Mouse (Mus musculus): ENCODE measurements at regions not wholly inside any gene's neighbourhood (a gene's known extent, or its start where the extent isn't known, plus 50 kb on each side); places are given as distances from the start of the nearest gene placed in this dataset.

- ATAC-seq (replicated peaks; ENCODE audit: insufficient number of reproducible peaks, low FRiP score, low TSS enrichment, poor library complexity, severe bottlenecking) = no peak
Measured at GRCm38 (mm10) chr1:129219098-129219497, 54.0 kb upstream of the Thsd7b start.

DNA sequence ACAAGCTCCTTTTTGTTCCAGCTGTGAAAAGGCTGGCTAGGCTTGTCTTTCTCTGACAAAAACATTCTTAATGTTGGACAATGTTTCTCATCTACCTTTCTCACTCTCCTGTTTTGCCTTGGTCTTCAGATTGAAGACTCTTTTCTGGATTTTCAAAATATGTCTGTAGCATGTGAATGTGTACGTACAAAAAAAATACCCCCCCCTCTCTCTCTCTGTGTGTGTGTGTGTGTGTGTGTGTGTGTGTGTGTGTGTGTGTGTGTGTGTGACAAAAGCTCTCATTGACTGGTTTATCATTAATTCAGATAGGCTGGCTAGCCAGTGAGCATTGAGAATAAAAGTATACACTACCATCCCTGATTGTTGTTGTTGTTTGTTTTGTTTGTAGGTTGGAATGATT, 64.3 kb upstream of the Thsd7b start:
- no peak for ATAC-seq (replicated peaks; ENCODE audit: insufficient number of reproducible peaks, low FRiP score, low TSS enrichment, poor library complexity, severe bottlenecking)

GRCm38 (mm10) chr1:129208406-129208805, 64.7 kb upstream of the Thsd7b start:
- no peak for ATAC-seq (replicated peaks; ENCODE audit: insufficient number of reproducible peaks, low FRiP score, low TSS enrichment, poor library complexity, severe bottlenecking)

DNA sequence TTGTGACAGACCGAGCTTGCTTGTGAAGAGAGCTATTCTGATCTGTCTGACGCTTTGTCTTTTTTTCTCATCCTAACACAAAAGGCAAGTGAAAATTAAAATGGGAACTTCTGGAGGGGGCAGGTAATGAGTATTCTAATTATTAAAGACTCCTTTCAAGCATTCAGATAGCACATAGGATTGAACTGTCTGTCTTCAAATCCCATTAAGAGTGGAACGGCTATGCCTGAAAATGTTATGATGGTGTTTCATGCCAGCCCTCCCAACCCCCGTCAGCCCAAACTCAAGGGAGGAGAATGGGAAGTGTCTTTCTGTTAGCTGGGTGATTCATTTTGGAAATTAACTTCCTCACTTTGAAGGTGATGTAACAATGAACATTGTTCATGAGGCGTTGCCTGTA, 65.4 kb upstream of the Thsd7b start:
- ATAC-seq (replicated peaks; ENCODE audit: insufficient number of reproducible peaks, low FRiP score, low TSS enrichment, poor library complexity, severe bottlenecking) = no peak

- ATAC-seq (replicated peaks; ENCODE audit: insufficient number of reproducible peaks, low FRiP score, low TSS enrichment, poor library complexity, severe bottlenecking) = no peak
Measured at GRCm38 (mm10) chr1:129180174-129180759, 92.8 kb upstream of the Thsd7b start.

GRCm38 (mm10) chr1:129169936-129170335, 103.2 kb upstream of the Thsd7b start:
- no peak for ATAC-seq (replicated peaks; ENCODE audit: insufficient number of reproducible peaks, low FRiP score, low TSS enrichment, poor library complexity, severe bottlenecking)

DNA sequence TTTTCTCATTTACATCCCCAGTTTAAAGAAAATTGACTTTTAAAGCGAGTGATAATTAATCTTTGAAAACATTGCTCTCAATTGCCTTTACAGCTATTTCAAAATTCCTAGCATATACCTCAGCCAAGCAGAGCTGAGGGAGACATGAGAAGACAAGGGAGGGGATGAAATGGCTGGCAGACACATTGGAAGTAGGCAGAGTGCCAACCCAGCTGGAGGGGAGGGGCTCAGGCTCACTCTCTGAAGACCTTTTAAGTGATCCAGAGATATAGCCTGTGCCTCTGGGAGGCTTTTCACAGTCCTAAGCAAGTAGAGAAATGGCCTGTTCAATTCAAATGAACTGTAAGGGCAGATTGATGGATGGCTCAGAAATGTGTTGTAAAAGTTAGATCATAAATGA, 122.5 kb upstream of the Thsd7b start:
- no peak for ATAC-seq (replicated peaks; ENCODE audit: insufficient number of reproducible peaks, low FRiP score, low TSS enrichment, poor library complexity, severe bottlenecking)

DNA sequence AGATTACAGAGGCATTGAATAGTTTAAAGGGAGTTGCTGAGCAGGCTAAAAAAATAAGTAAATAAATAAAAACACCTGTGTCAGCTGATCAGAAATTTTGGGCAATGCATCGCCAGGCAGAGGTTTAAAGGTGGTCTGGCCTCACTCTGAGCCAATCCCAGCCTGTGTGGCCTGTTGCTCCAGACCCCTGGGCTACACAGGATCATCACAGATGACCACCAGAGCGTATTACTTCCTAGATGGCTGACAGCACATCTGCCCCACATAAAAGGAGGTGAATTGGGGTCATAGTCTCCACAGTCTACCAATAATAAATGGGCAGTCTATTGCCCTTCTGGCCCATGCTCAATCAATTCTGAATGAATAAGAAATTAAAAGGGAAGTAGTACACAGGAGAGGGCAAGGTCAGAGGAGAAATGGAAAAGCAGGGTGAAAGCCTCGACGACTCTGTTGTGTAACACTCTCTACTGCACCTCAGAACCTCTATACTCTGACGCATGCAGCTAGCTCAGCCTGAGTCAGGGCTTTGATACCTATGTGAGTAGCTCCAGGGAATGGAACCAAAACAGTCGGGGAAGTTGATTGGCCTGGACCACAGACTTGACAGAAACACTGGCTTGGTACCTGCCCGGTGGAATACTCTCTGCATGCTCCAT, 124.2 kb upstream of the Thsd7b start:
- no peak for ATAC-seq (replicated peaks; ENCODE audit: insufficient number of reproducible peaks, low FRiP score, low TSS enrichment, poor library complexity, severe bottlenecking)

GRCm38 (mm10) chr1:129146395-129147094, 126.6 kb upstream of the Thsd7b start:
- no peak for ATAC-seq (replicated peaks; ENCODE audit: insufficient number of reproducible peaks, low FRiP score, low TSS enrichment, poor library complexity, severe bottlenecking)

DNA sequence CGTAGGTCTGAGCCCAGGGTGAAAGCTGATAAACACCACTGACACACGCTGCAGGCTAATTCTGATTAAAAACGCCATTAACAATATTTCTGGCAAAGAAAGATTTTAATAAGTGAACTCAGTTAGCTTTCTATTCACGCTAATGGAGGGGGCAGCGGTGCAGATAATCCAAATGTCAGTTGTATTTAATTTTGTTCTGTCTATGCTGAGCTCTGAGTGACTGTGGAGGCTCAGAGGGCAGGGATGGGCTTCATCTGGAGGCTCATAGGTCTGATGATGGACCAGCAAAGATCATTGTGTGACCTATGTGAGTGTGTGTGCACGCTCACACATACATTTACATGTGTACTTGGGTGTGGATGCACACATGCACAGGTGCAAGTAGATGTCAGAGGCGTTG, 134.3 kb upstream of the Thsd7b start:
- ATAC-seq (replicated peaks; ENCODE audit: insufficient number of reproducible peaks, low FRiP score, low TSS enrichment, poor library complexity, severe bottlenecking) = no peak

DNA sequence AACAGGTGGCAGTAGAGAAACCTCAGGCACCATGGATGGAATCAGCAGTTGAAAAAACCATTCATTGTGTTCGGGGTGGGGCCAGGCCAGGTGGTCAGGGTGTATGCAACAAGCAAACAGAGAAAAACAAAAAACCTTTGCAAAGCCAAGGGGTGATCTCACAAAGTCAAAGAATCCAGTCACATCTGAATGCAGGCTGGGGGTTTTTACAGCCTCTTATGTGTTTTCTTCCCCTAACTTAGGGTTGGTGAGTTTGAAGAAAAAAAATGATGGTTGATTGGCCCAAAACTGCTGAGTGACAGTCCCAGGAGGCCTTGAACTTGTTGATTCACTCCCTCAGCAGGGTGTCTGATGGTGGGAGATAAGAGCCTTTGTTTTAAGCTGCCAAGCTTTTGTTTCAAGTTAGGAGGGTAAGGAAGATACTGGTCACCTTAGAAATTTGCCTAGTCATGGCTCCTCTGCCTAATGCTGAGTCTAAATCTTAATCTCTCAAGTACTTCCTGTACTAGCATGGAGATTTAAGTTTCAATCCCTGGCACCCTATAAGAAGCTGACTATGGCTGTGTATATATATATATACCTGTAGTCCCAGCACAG, 166.0 kb upstream of the Thsd7b start:
- no peak for ATAC-seq (replicated peaks; ENCODE audit: insufficient number of reproducible peaks, low FRiP score, low TSS enrichment, poor library complexity, severe bottlenecking)

DNA sequence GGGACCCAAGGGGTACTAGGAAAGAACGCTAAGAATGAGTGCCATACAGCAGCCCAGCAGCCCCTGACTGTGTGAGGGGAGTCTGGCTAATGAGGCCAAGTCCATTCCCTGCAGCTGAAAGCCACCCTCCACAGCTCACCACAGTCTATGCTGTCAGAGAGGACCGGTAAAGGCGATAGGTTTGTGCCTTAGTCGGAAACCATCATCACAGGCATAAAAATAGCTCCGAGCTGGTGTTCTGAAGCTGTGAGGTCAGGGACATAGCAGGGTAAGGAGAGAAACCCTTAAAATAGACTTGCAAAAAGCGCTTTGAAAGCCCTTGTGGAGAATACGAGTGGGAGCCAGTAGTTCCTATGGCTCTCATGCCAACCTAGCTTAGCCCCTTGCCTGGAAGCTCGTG, 172.1 kb upstream of the Thsd7b start:
- no peak for ATAC-seq (replicated peaks; ENCODE audit: insufficient number of reproducible peaks, low FRiP score, low TSS enrichment, poor library complexity, severe bottlenecking)

DNA sequence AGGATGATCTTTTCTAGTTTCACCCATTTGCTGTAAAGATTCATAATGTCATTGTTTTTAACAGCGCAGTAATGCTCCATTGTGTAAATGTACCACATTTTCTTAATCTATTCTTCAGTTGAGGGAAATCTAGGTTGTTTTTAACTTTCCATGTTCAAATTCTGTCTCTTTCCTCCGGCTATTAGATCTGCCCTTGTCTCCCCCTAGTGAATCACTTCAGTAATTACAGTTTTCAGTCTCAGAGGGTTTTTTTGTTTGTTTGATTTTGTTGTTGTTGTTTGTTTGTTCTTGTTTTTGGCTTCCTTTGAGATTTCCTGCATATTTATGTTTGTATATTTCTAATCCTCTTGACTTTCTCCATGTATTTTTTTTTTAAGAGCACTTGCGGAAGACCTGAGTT, 194.8 kb upstream of the Thsd7b start:
- no peak for ATAC-seq (replicated peaks; ENCODE audit: insufficient number of reproducible peaks, low FRiP score, low TSS enrichment, poor library complexity, severe bottlenecking)

GRCm38 (mm10) chr1:129057182-129057581, 215.9 kb upstream of the Thsd7b start:
- ATAC-seq (replicated peaks; ENCODE audit: insufficient number of reproducible peaks, low FRiP score, low TSS enrichment, poor library complexity, severe bottlenecking) = no peak

GRCm38 (mm10) chr1:129055252-129055651, 217.8 kb upstream of the Thsd7b start:
- ATAC-seq (replicated peaks; ENCODE audit: insufficient number of reproducible peaks, low FRiP score, low TSS enrichment, poor library complexity, severe bottlenecking) = no peak

- ATAC-seq (replicated peaks; ENCODE audit: insufficient number of reproducible peaks, low FRiP score, low TSS enrichment, poor library complexity, severe bottlenecking) = no peak
Measured at GRCm38 (mm10) chr1:129033707-129034106, 239.4 kb upstream of the Thsd7b start.

- ATAC-seq (replicated peaks; ENCODE audit: insufficient number of reproducible peaks, low FRiP score, low TSS enrichment, poor library complexity, severe bottlenecking) = no peak
Measured at GRCm38 (mm10) chr1:129005899-129006298, 267.2 kb upstream of the Thsd7b start.

DNA sequence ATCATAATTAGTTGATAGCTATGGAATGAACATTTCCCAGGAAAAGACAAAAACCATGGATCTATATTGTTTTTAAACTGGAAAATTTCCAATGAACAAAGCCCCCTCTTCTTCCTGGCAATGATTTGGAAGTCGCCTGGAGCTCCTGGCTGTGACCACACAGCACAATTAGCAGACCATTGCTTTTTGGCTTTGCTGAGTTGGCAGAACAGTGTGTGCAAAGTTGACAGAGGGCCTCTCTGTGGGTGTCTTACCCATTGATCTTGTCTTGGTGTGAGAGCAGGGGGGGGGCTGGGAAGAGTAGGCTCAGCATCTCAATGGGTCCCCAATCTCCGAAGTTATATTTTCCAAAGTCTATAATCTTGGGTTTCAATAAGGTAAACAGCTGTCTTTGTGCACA, 270.8 kb upstream of the Thsd7b start:
- ATAC-seq (replicated peaks; ENCODE audit: insufficient number of reproducible peaks, low FRiP score, low TSS enrichment, poor library complexity, severe bottlenecking) = no peak

- ATAC-seq (replicated peaks; ENCODE audit: insufficient number of reproducible peaks, low FRiP score, low TSS enrichment, poor library complexity, severe bottlenecking) = no peak
Measured at GRCm38 (mm10) chr1:129001766-129002165, 271.3 kb upstream of the Thsd7b start.

Data from monocyte, adult 5-6 weeks (primary cell).